ENCODE assay signal across 9 mouse cellular contexts in genomic region chr11:103198339-103198738, GRCm38 (mm10). TPM values are rescaled to one million over a fixed set of nuclear protein-coding genes. Genes with fewer than 3 reads are reported as not detected.
DNase-seq lines count a peak whose midpoint lies in the region; ATAC-seq and TF ChIP-seq lines count a peak whose summit lies in the region.
"Had no signal": no experiment of that assay in that cellular context is flagged by ENCODE, and none has a peak within 500 bp of the region (broad histone marks: within the 10 kb centered on the region; RNA-seq: fewer than 3 reads in every experiment).

No protein-coding gene starts in this region.

- DNase-seq in heart, postnatal 10 days = no peak
- DNase-seq in ES-E14 (ENCODE audit: low read depth, low spot score) = no peak
- DNase-seq in limb, embryonic 14.5 days (ENCODE audit: low spot score) = no peak
- no peak for DNase-seq in layer of hippocampus, adult 18-20 months (ENCODE audit: low spot score in 2 of 2)
- no peak for DNase-seq in left cerebral cortex, adult 18-20 months (ENCODE audit: low spot score in 2 of 2)
- DNase-seq: adrenal gland, postnatal 10 days had no signal

- H3K36me3 ChIP-seq in heart, embryonic 16.5 days (ENCODE audit: control insufficient read depth, insufficient read depth) = no peaks in the 10 kb centered on the region
- no peaks in the 10 kb centered on the region for H3K36me3 ChIP-seq in ES-E14 (ENCODE audit: control insufficient read depth, insufficient read depth, low read length, poor library complexity, severe bottlenecking)
- no peaks in the 10 kb centered on the region for H3K36me3 ChIP-seq in forebrain, embryonic 12.5 days (replicated peaks)
- H3K36me3 ChIP-seq in limb, embryonic 14.5 days (ENCODE audit: control insufficient read depth, insufficient read depth, low read length) = no peaks in the 10 kb centered on the region

- intact Hi-C loops in heart, postnatal 10 days (cut with DNase I) = no loop called here

- peaks cover 69% of the 10 kb centered on the region for H3K27me3 ChIP-seq in heart, embryonic 16.5 days (ENCODE audit: control insufficient read depth, insufficient read depth, low read length)
- peaks cover 84% of the 10 kb centered on the region for H3K27me3 ChIP-seq in forebrain, embryonic 12.5 days
- peaks cover 71% of the 10 kb centered on the region for H3K27me3 ChIP-seq in limb, embryonic 14.5 days (ENCODE audit: control insufficient read depth, insufficient read depth, low read length)

- in situ Hi-C loops in ES-E14 (cut with MboI; ENCODE audit: low sequenced_read_pairs in 2 of 2, unreplicated experiment in 2 of 2) = no loop called here

- peaks cover 18% of the 10 kb centered on the region for H3K4me1 ChIP-seq in heart, embryonic 16.5 days (ENCODE audit: control insufficient read depth, insufficient read depth, low read length)
- H3K4me1 ChIP-seq in ES-E14 (ENCODE audit: control insufficient read depth in 2 of 2, insufficient read depth in 2 of 2, low read length in 2 of 2, poor library complexity in 1 of 2) = peaks cover 0 to 11% of the 10 kb centered on the region in 2 experiments; a peak in 2 of 4 replicates
- H3K4me1 ChIP-seq in forebrain, embryonic 12.5 days = peaks cover 29% of the 10 kb centered on the region
- H3K4me1 ChIP-seq in limb, embryonic 14.5 days (ENCODE audit: control insufficient read depth, insufficient read depth, low read length) = peaks cover 17% of the 10 kb centered on the region

- no peak overlapping the region; the same call in 1 of the 2 replicates for H3K4me3 ChIP-seq in heart, embryonic 16.5 days (ENCODE audit: low read length)
- H3K4me3 ChIP-seq in ES-E14 (ENCODE audit: insufficient read depth in 1 of 2, low read depth in 1 of 2, low read length in 2 of 2, poor library complexity in 1 of 2, severe bottlenecking in 1 of 2) = peak overlapping the region; percentile 43 to 85; a peak in 2 of 4 replicates
- peak overlapping the region; percentile 48; the same call in 1 of the 2 replicates for H3K4me3 ChIP-seq in forebrain, embryonic 12.5 days (replicated peaks)
- H3K4me3 ChIP-seq in limb, embryonic 14.5 days (replicated peaks; ENCODE audit: low read length) = peak overlapping the region; percentile 40

- H3K27ac ChIP-seq in heart, embryonic 16.5 days (ENCODE audit: low read length) = no peak overlapping the region
- no peak overlapping the region for H3K27ac ChIP-seq in ES-E14 (ENCODE audit: insufficient read depth, low read depth, low read length, poor library complexity, severe bottlenecking)
- H3K27ac ChIP-seq in forebrain, embryonic 12.5 days = no peak overlapping the region
- H3K27ac ChIP-seq in limb, embryonic 14.5 days (replicated peaks; ENCODE audit: low read depth, low read length) = no peak overlapping the region

- H3K9me3 ChIP-seq in heart, embryonic 16.5 days (replicated peaks; ENCODE audit: control insufficient read depth, low read length) = no peaks in the 10 kb centered on the region
- H3K9me3 ChIP-seq in ES-E14 (ENCODE audit: control insufficient read depth, insufficient read depth, low read depth, low read length) = no peaks in the 10 kb centered on the region
- H3K9me3 ChIP-seq in forebrain, embryonic 12.5 days = no peaks in the 10 kb centered on the region
- H3K9me3 ChIP-seq in limb, embryonic 14.5 days (ENCODE audit: control insufficient read depth, low read length) = no peaks in the 10 kb centered on the region

- H3K4me2 ChIP-seq in heart, embryonic 16.5 days (ENCODE audit: low read depth, low read length) = peak overlapping the region; percentile 71; the same call in 1 of the 2 replicates
- H3K4me2 ChIP-seq in forebrain, embryonic 12.5 days = peak overlapping the region; percentile 84
- H3K4me2 ChIP-seq in limb, embryonic 14.5 days (replicated peaks; ENCODE audit: low read depth, low read length, severe bottlenecking) = peak overlapping the region; percentile 71

- 11% methylated on average over 16 of the region's 16 CpGs for WGBS in heart, embryonic 16.5 days
- 1% methylated on average over 16 of the region's 16 CpGs for WGBS in forebrain, embryonic 12.5 days
- 7% methylated on average over 16 of the region's 16 CpGs for WGBS in limb, embryonic 14.5 days

- H3K9ac ChIP-seq in heart, embryonic 16.5 days (ENCODE audit: low read length) = no peak overlapping the region
- H3K9ac ChIP-seq in ES-E14 (ENCODE audit: insufficient read depth, low read depth, low read length, poor library complexity, severe bottlenecking) = no peak overlapping the region; the same call in 1 of the 2 replicates
- no peak overlapping the region for H3K9ac ChIP-seq in forebrain, embryonic 12.5 days
- no peak overlapping the region for H3K9ac ChIP-seq in limb, embryonic 14.5 days (ENCODE audit: low read depth, low read length, severe bottlenecking)

- no peak for ATAC-seq in heart, embryonic 16.5 days (replicated peaks; ENCODE audit: extremely low read depth, insufficient read depth, low FRiP score)
- ATAC-seq in forebrain, embryonic 12.5 days (ENCODE audit: low FRiP score) = no peak
- ATAC-seq in limb, embryonic 14.5 days (ENCODE audit: low FRiP score, low read depth) = no peak
- ATAC-seq in CD4-positive, CD25-positive, alpha-beta regulatory T cell, adult 4 months = no peak

- TF ChIP-seq POLR2A in limb, embryonic 14.5 days (IDR thresholded peaks at IDR 0.05; ENCODE audit: borderline replicate concordance, extremely low read depth, insufficient read depth, insufficient read length) = no peak

TF ChIP-seq in ES-E14, 5 proteins besides CTCF, POLR2A, EP300 and RAD21:
- TF ChIP-seq CHD2 (IDR thresholded peaks at IDR 0.05; ENCODE audit: low read depth, low read length) = no peak
- TF ChIP-seq ZNF384 (IDR thresholded peaks at IDR 0.05; ENCODE audit: low read depth, low read length) = no peak
- TF ChIP-seq MAFK (IDR thresholded peaks at IDR 0.05; ENCODE audit: insufficient read depth, low read depth, low read length) = no peak
- no peak for TF ChIP-seq ZC3H11A (IDR thresholded peaks at IDR 0.05; ENCODE audit: borderline replicate concordance, low read depth, low read length)
- TF ChIP-seq HCFC1 (IDR thresholded peaks at IDR 0.05; ENCODE audit: borderline replicate concordance, insufficient read depth, low read length) = no peak

RNA-seq across cellular contexts. Expression of gene 1700023F06Rik, which starts 10.0 kb away (rescaled TPM):
- polyA plus RNA-seq in heart, embryonic 16.5 days (2015; fragmentation: Nextera tagmentation; extraction: Ambion mirVana) = 0.17 and 0.25 TPM in 2 replicates
- total RNA-seq in heart, postnatal 10 days (2021) = not detected
- total RNA-seq in ES-E14 (2012; rRNA removed) = 0.26 TPM in 1 of 2 replicates, not detected in the other
- 0.33 and 0.64 TPM in 2 replicates for polyA plus RNA-seq in forebrain, embryonic 12.5 days (2016; fragmentation: Nextera tagmentation; extraction: Ambion mirVana)
- 0.56 and 0.57 TPM in 2 replicates for polyA plus RNA-seq in limb, embryonic 14.5 days (2012; rRNA removed)
- 0.88 and 1.5 TPM in 2 replicates for polyA plus RNA-seq in limb, embryonic 14.5 days (2014; fragmentation: Nextera tagmentation; extraction: Ambion mirVana)
- not detected for polyA plus RNA-seq in CD4-positive, CD25-positive, alpha-beta regulatory T cell, adult 4 months (2017; shearing (Covaris generic))
- 1 to 10 TPM; 1.6 to 2.2 TPM for total RNA-seq in layer of hippocampus, adult 18-20 months (2021)
- 1 to 10 TPM; 1.8 to 2.0 TPM for total RNA-seq in left cerebral cortex, adult 18-20 months (2021)

RNA-seq across cellular contexts. Expression of gene Spata32, which starts 19.9 kb away (rescaled TPM):
- not detected in 2 replicates for polyA plus RNA-seq in heart, embryonic 16.5 days (2015; fragmentation: Nextera tagmentation; extraction: Ambion mirVana)
- not detected for total RNA-seq in heart, postnatal 10 days (2021)
- total RNA-seq in ES-E14 (2012; rRNA removed) = not detected in 2 replicates
- not detected in 2 replicates for polyA plus RNA-seq in forebrain, embryonic 12.5 days (2016; fragmentation: Nextera tagmentation; extraction: Ambion mirVana)
- polyA plus RNA-seq in limb, embryonic 14.5 days (2012; rRNA removed) = not detected in 2 replicates
- not detected in 2 replicates for polyA plus RNA-seq in limb, embryonic 14.5 days (2014; fragmentation: Nextera tagmentation; extraction: Ambion mirVana)
- polyA plus RNA-seq in CD4-positive, CD25-positive, alpha-beta regulatory T cell, adult 4 months (2017; shearing (Covaris generic)) = not detected
- 1 to 10 TPM in 1 of 2 experiments, under 1 TPM in 1; 0.99 to 1.6 TPM for total RNA-seq in layer of hippocampus, adult 18-20 months (2021)
- total RNA-seq in left cerebral cortex, adult 18-20 months (2021) = 1 to 10 TPM; 1.5 to 1.8 TPM
- total RNA-seq: adrenal gland, postnatal 10 days had no signal

RNA-seq across cellular contexts. Expression of gene Fmnl1, which starts 27.4 kb away (rescaled TPM):
- polyA plus RNA-seq in heart, embryonic 16.5 days (2015; fragmentation: Nextera tagmentation; extraction: Ambion mirVana) = 4.0 and 7.6 TPM in 2 replicates
- total RNA-seq in heart, postnatal 10 days (2021) = 10 to 100 TPM; 14.4 to 15.6 TPM
- 0.94 and 1.9 TPM in 2 replicates for total RNA-seq in ES-E14 (2012; rRNA removed)
- polyA plus RNA-seq in forebrain, embryonic 12.5 days (2016; fragmentation: Nextera tagmentation; extraction: Ambion mirVana) = 1.1 TPM in 2 replicates
- polyA plus RNA-seq in limb, embryonic 14.5 days (2012; rRNA removed) = 3.7 and 3.8 TPM in 2 replicates
- polyA plus RNA-seq in limb, embryonic 14.5 days (2014; fragmentation: Nextera tagmentation; extraction: Ambion mirVana) = 2.5 and 2.6 TPM in 2 replicates
- 10 to 100 TPM; 54.2 to 69.6 TPM for polyA plus RNA-seq in CD4-positive, CD25-positive, alpha-beta regulatory T cell, adult 4 months (2017; shearing (Covaris generic))
- total RNA-seq in layer of hippocampus, adult 18-20 months (2021) = 100 to 1,000 TPM; 132 to 148 TPM
- total RNA-seq in left cerebral cortex, adult 18-20 months (2021) = 100 to 1,000 TPM; 169 to 206 TPM

Comparison
In these comparisons a context has a peak if more than half of its experiments do, and no peak if none do; other contexts are left out.
1. RNA of gene Fmnl1, which starts 27.4 kb away (total RNA-seq): 169 to 206 TPM in left cerebral cortex, adult 18-20 months and 132 to 148 TPM in layer of hippocampus, adult 18-20 months; 14.4 to 15.6 TPM in heart, postnatal 10 days and 0.94 to 1.9 TPM in ES-E14; every median in the first group is over 4 times any median in the second.
2. Peak in every context shown above with its lines, with median percentiles within 50 percentile points of each other: H3K4me2 ChIP-seq.